Mouse (Mus musculus) G1E (cell line): Measurements from ENCODE around the gene Sync. TPM values are rescaled to one million over a fixed set of nuclear protein-coding genes. Genes with fewer than 3 reads are reported as not detected.

Experiments used
- ATAC-seq: 2 replicates; pipeline ENCODE4 v1.8.0; 2016; ENCODE audit warnings: mild to moderate bottlenecking; ENCODE audit not compliant: insufficient number of reproducible peaks, poor library complexity, low FRiP score, severe bottlenecking; ENCODE audit errors: extremely low read depth
- DNase-seq: peaks from one replicate; pipeline ENCODE4 v3.0.0; 2012; ENCODE audit warnings: low spot score
- H3K27me3 ChIP-seq: 2 replicates; pipeline ENCODE4 v1.6.1; 2012; ENCODE audit warnings: mild to moderate bottlenecking, low read length, inconsistent platforms; ENCODE audit not compliant: insufficient read depth
- H3K36me3 ChIP-seq: replicated peaks from 2 replicates; pipeline ENCODE3; 2012; ENCODE audit warnings: mild to moderate bottlenecking, inconsistent platforms
- H3K4me1 ChIP-seq: 2 replicates; pipeline ENCODE4 v1.6.1; 2012; ENCODE audit warnings: low read depth, low read length, inconsistent platforms, mixed read lengths; ENCODE audit not compliant: insufficient read depth
- H3K4me3 ChIP-seq: 2 replicates; pipeline ENCODE4 v1.5.1; 2012; ENCODE audit warnings: low read depth, mild to moderate bottlenecking, inconsistent platforms, low read length, moderate library complexity, mixed read lengths
- H3K9me3 ChIP-seq: replicated peaks from 2 replicates; pipeline ENCODE4 v1.6.1; 2012; ENCODE audit warnings: inconsistent platforms
- CTCF ChIP-seq: IDR thresholded peaks from 2 replicates; pipeline ENCODE4 v1.5.1; 2012; ENCODE audit warnings: low read depth, low read length, inconsistent platforms, mixed read lengths
- GATA1 ChIP-seq: IDR thresholded peaks from 2 replicates; pipeline ENCODE4 v1.6.1; 2012; ENCODE audit warnings: borderline replicate concordance, low read length, inconsistent platforms, mixed read lengths
- GATA2 ChIP-seq: IDR thresholded peaks from 2 replicates; pipeline ENCODE4 v1.6.1; 2012; ENCODE audit warnings: low read depth, low read length, inconsistent platforms, borderline replicate concordance
- POLR2AphosphoS5 ChIP-seq: IDR thresholded peaks from 2 replicates; pipeline ENCODE4 v1.6.1; 2012; ENCODE audit warnings: low read depth, low read length, inconsistent platforms; ENCODE audit not compliant: insufficient replicate concordance
- TAL1 ChIP-seq: conservative IDR thresholded peaks from 2 replicates; pipeline ENCODE4 v1.6.1; 2012; ENCODE audit warnings: low read depth, low read length, inconsistent platforms, mixed read lengths
- polyA plus RNA-seq: library from polyadenylated mRNA; stranded (reverse); fragments of >175 nt; gene quantifications from 2 replicates; pipeline ENCODE4 v1.2.3, GENCODE M21; 2012
- total RNA-seq, 2 experiments: library from RNA; stranded (forward) in 1 of 2; stranded (reverse) in 1 of 2; fragments of 200-1000 nt in 1 of 2; fragments of >200 nt in 1 of 2; fragmentation: Nextera tagmentation in 1 of 2; gene quantifications; 2 replicates each; pipeline ENCODE4 v1.2.3; 2014 to 2017

Sync gene
- total and polyA plus RNA-seq, 3 experiments = 2.1 to 17.2 (median 6.9) TPM

- Histone ChIP-seq H3K36me3 (peaks cover 74% of the 10 kb centered on the region), H3K27me3 (no peaks in the 10 kb centered on the region), H3K9me3 (no peaks in the 10 kb centered on the region), H3K4me3 (no peak overlapping the region), H3K4me1 (peaks cover 7% of the 10 kb centered on the region)
- DNase-seq (no peak), ATAC-seq (no peak)
- TF ChIP-seq POLR2AphosphoS5 (no peak), GATA1 (no peak)
Observed at GRCm38 (mm10) chr4:129342705-129343104, 55.3 kb downstream of the Sync start.

GRCm38 (mm10) chr4:129346481-129347154 lies 59.2 kb downstream of the Sync start:
- Histone ChIP-seq H3K4me1 (no peaks in the 10 kb centered on the region), H3K27me3 (no peaks in the 10 kb centered on the region), H3K36me3 (peaks cover 49% of the 10 kb centered on the region), H3K4me3 (no peak overlapping the region), H3K9me3 (no peaks in the 10 kb centered on the region)
- ATAC-seq (no peak), DNase-seq (no peak)
- TF ChIP-seq GATA1 = no peak
- TF ChIP-seq TAL1 = no peak
- no peak for TF ChIP-seq POLR2AphosphoS5
- no peak for TF ChIP-seq CTCF
- TF ChIP-seq GATA2 = no peak

DNA sequence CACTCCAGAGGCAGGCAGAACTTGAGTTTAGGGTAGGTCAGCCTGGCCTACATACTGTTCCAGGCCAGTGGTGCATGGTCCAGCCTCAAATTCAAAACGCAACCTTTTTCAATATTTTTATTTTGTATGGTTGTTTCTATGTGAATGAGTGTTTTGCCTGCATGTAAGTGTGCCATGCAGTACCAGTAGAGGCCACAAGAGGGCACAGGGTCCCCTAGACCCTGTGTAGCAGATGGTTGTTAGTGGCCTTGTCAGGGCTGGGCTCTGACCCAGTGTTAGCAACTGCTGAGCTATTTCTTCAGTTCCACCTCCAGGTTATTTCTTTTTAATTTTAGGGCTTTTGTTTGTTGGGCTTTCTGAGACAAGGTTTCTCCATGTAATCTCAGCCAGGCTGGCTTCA lies 63.2 kb downstream of the Sync start:
- Histone ChIP-seq H3K9me3 (no peaks in the 10 kb centered on the region), H3K27me3 (peaks cover 4% of the 10 kb centered on the region; the same call in 1 of the 2 replicates), H3K36me3 (peaks cover 17% of the 10 kb centered on the region), H3K4me3 (no peak overlapping the region), H3K4me1 (no peaks in the 10 kb centered on the region; the same call in 1 of the 2 replicates)
- DNase-seq (no peak), ATAC-seq (no peak)
- TF ChIP-seq GATA1 (no peak), CTCF (peak; percentile 83)

GRCm38 (mm10) chr4:129351111-129351510 lies 63.7 kb downstream of the Sync start:
- TF ChIP-seq GATA1 = no peak
- no peak for TF ChIP-seq POLR2AphosphoS5
- TF ChIP-seq TAL1 = no peak
- no peak for TF ChIP-seq GATA2
- TF ChIP-seq CTCF = no peak
- peaks cover 4% of the 10 kb centered on the region; the same call in 1 of the 2 replicates for H3K27me3 ChIP-seq
- no peak for DNase-seq
- peaks cover 14% of the 10 kb centered on the region for H3K36me3 ChIP-seq
- H3K4me1 ChIP-seq = peaks cover under 1% of the 10 kb centered on the region; the same call in 1 of the 2 replicates
- no peaks in the 10 kb centered on the region for H3K9me3 ChIP-seq
- H3K4me3 ChIP-seq = no peak overlapping the region
- no peak for ATAC-seq

DNA sequence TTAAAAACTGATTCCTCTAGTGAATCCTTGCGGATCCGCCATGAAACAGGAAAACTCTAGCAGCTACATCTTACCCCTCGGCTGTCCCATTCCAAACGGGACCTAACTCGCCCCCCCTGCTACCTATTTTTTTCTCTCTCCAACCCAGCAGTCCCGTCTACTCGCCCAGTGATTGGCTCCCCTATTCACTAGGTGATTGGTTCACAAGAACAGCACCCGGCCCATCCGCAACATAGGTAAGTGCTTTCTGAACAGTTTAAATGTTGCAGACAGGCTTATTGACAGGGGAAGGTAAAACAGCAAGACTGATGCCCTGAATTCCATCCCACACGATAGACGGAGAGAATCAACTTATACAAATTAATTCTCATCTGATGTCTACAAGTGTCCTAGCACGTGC lies 65.8 kb downstream of the Sync start:
- Histone ChIP-seq H3K36me3 (peaks cover 5% of the 10 kb centered on the region), H3K4me1 (peaks cover 3% of the 10 kb centered on the region; the same call in 1 of the 2 replicates), H3K27me3 (peaks cover 8% of the 10 kb centered on the region; the same call in 1 of the 2 replicates), H3K4me3 (no peak overlapping the region), H3K9me3 (no peaks in the 10 kb centered on the region)
- TF ChIP-seq POLR2AphosphoS5 = no peak
- TF ChIP-seq CTCF = no peak
- no peak for TF ChIP-seq GATA2
- no peak for TF ChIP-seq TAL1
- no peak for TF ChIP-seq GATA1
- ATAC-seq = no peak
- DNase-seq = no peak

DNA sequence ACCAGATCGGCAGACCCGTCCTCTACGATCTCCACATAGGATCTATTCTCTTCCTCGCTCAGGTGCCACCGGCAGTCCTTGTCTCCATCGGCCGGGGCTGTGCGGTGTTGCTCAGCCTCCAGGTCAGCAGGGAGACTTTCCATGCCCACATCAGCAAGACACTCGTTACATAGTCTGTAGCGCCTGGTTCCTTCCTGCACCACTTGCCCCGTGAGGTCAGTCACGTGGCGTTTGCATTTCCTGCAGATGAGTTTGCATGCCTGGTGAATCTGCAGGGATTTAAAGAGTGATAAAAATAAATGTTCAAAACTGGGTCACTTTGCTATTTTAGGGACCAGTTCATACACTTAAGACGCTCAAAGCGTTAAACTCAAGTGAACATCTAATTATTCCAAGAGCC lies 66.8 kb downstream of the Sync start:
- H3K9me3 ChIP-seq = no peaks in the 10 kb centered on the region
- H3K4me1 ChIP-seq = peaks cover 3% of the 10 kb centered on the region; the same call in 1 of the 2 replicates
- no peak for TF ChIP-seq TAL1
- no peak for TF ChIP-seq CTCF
- no peak for TF ChIP-seq POLR2AphosphoS5
- no peak for TF ChIP-seq GATA1
- TF ChIP-seq GATA2 = no peak
- no peak for ATAC-seq
- H3K4me3 ChIP-seq = no peak overlapping the region
- H3K27me3 ChIP-seq = peaks cover 8% of the 10 kb centered on the region; the same call in 1 of the 2 replicates
- no peak for DNase-seq
- H3K36me3 ChIP-seq = peaks cover 3% of the 10 kb centered on the region
